Mouse (Mus musculus) CH12.LX (cell line): ENCODE results near the gene Rbm46. TPM values are rescaled to one million over a fixed set of nuclear protein-coding genes. Genes with fewer than 3 reads are reported as not detected.

Experiments
- DNase-seq: peaks from one replicate; pipeline ENCODE4 v3.0.0-alpha.2; 2013; ENCODE audit errors: extremely low read depth
- H3K27ac ChIP-seq: 2 replicates; pipeline ENCODE4 v1.5.1; 2012; ENCODE audit warnings: low read depth, mild to moderate bottlenecking, control low read depth, moderate library complexity; ENCODE audit not compliant: insufficient read depth
- H3K27me3 ChIP-seq: replicated peaks from 2 replicates; pipeline ENCODE3; 2012; ENCODE audit warnings: inconsistent platforms
- H3K36me3 ChIP-seq, 2 experiments: replicated peaks in 1 of 2; 2 replicates each; pipeline versions ENCODE3 to v1.6.1; 2012; ENCODE audit warnings: inconsistent platforms in 1 of 2, low read length in 1 of 2, mild to moderate bottlenecking in 1 of 2, mixed read lengths in 1 of 2, moderate library complexity in 1 of 2; ENCODE audit not compliant: control insufficient read depth in 1 of 2, insufficient read depth in 1 of 2
- H3K4me1 ChIP-seq, 2 experiments: 2 replicates each; pipeline ENCODE4 v1.6.1; 2012; ENCODE audit warnings: inconsistent platforms in 1 of 2, moderate library complexity in 1 of 2; ENCODE audit not compliant: insufficient read depth in 2 of 2, control insufficient read depth in 1 of 2
- H3K4me2 ChIP-seq: 2 replicates; pipeline ENCODE4 v1.6.1; 2012; ENCODE audit warnings: low read depth, mild to moderate bottlenecking, control low read depth; ENCODE audit not compliant: poor library complexity, insufficient read depth, severe bottlenecking
- H3K4me3 ChIP-seq, 3 experiments: fragments of 150-350 bp in 1 of 3; sonication (generic) in 1 of 3; replicated peaks in 1 of 3; 2 replicates each; pipeline versions ENCODE3 to v1.5.1; 2011 to 2012; ENCODE audit warnings: low read depth in 2 of 3, low read length in 2 of 3, mild to moderate bottlenecking in 2 of 3, moderate library complexity in 2 of 3, control low read depth in 1 of 3, improper control_type of control experiment in 1 of 3, inconsistent platforms in 1 of 3, mixed read lengths in 1 of 3; ENCODE audit not compliant: poor library complexity in 1 of 3
- H3K79me2 ChIP-seq: replicated peaks from 2 replicates; pipeline ENCODE4 v1.6.1; 2012; ENCODE audit warnings: mild to moderate bottlenecking, moderate library complexity; ENCODE audit not compliant: control insufficient read depth, poor library complexity, insufficient read depth, severe bottlenecking; ENCODE audit errors: extremely low read depth
- H3K9ac ChIP-seq: 2 replicates; pipeline ENCODE4 v1.6.1; 2012; ENCODE audit warnings: low read depth, mild to moderate bottlenecking, control low read depth, moderate library complexity; ENCODE audit not compliant: insufficient read depth
- H3K9me3 ChIP-seq: replicated peaks from 2 replicates; pipeline ENCODE3; 2012; ENCODE audit warnings: low read length, inconsistent platforms, mixed read lengths
- BHLHE40 ChIP-seq: IDR thresholded peaks from 2 replicates; pipeline ENCODE4 v1.6.1; 2011; ENCODE audit warnings: mild to moderate bottlenecking, low read depth, low read length, improper control_type of control experiment
- CHD2 ChIP-seq: IDR thresholded peaks from 2 replicates; pipeline ENCODE4 v1.6.1; 2011; ENCODE audit warnings: low read length, improper control_type of control experiment
- EP300 ChIP-seq: IDR thresholded peaks from 2 replicates; pipeline ENCODE4 v1.6.1; 2011; ENCODE audit warnings: low read length, improper control_type of control experiment
- IRF4 ChIP-seq: IDR thresholded peaks from 2 replicates; pipeline ENCODE4 v1.6.1; 2014; ENCODE audit warnings: low read depth, mild to moderate bottlenecking, inconsistent platforms, low read length, improper control_type of control experiment
- JUN ChIP-seq: IDR thresholded peaks from 2 replicates; pipeline ENCODE4 v1.6.1; 2011; ENCODE audit warnings: low read depth, mild to moderate bottlenecking, low read length, improper control_type of control experiment, moderate library complexity; ENCODE audit not compliant: insufficient read depth
- MXI1 ChIP-seq: IDR thresholded peaks from 2 replicates; pipeline ENCODE4 v1.6.1; 2011; ENCODE audit warnings: mild to moderate bottlenecking, low read depth, low read length, improper control_type of control experiment
- POLR2AphosphoS2 ChIP-seq: IDR thresholded peaks from 2 replicates; pipeline ENCODE4 v1.6.1; 2011; ENCODE audit warnings: low read depth, low read length, improper control_type of control experiment
- RAD21 ChIP-seq: IDR thresholded peaks from 2 replicates; pipeline ENCODE4 v1.6.1; 2011; ENCODE audit warnings: low read depth, mild to moderate bottlenecking, low read length, improper control_type of control experiment, moderate library complexity
- SIN3A ChIP-seq: IDR thresholded peaks from 2 replicates; pipeline ENCODE4 v1.6.1; 2012; ENCODE audit warnings: low read length, improper control_type of control experiment, inconsistent platforms
- TCF12 ChIP-seq: IDR thresholded peaks from 2 replicates; pipeline ENCODE4 v1.6.1; 2014; ENCODE audit warnings: low read depth, mild to moderate bottlenecking, inconsistent platforms, low read length, improper control_type of control experiment
- ZMIZ1 ChIP-seq: IDR thresholded peaks from 2 replicates; pipeline ENCODE4 v1.6.1; 2012; ENCODE audit warnings: low read depth, mild to moderate bottlenecking, inconsistent platforms, low read length, improper control_type of control experiment
- dilution Hi-C: fragments of 300-500 bp; cut with MboI; formaldehyde crosslinking; loops from 2 replicates; pipeline ENCODE4 v1.14.3; 2020; ENCODE audit warnings: low sequenced_read_pairs; ENCODE audit not compliant: extremely low pct_unique_long_range_greater_than_20kb, extremely low pct_ligation_motif_present
- in situ Hi-C: fragments of 300-500 bp; cut with MboI; formaldehyde crosslinking; loops from 3 replicates; pipeline ENCODE4 v1.14.3; 2019; ENCODE audit warnings: low sequenced_read_pairs, low pct_ligation_motif_present, low pct_unique_long_range_greater_than_20kb, mixed read lengths
- polyA plus RNA-seq: library from polyadenylated mRNA; unstranded; fragments of >175 nt; gene quantifications from 2 replicates; pipeline ENCODE4 v1.2.1, GENCODE M21; 2012; ENCODE audit warnings: low read depth; ENCODE audit not compliant: insufficient read length
- total RNA-seq, 2 experiments: library from RNA; depleted of rRNA; stranded (reverse); fragments of 300-350 nt in 1 of 2; fragments of >200 nt in 1 of 2; gene quantifications; 2 replicates each; pipeline ENCODE4 v1.2.3; 2012 to 2014

Rbm46 gene
- total and polyA plus RNA-seq, 3 experiments, result not detected

DNA sequence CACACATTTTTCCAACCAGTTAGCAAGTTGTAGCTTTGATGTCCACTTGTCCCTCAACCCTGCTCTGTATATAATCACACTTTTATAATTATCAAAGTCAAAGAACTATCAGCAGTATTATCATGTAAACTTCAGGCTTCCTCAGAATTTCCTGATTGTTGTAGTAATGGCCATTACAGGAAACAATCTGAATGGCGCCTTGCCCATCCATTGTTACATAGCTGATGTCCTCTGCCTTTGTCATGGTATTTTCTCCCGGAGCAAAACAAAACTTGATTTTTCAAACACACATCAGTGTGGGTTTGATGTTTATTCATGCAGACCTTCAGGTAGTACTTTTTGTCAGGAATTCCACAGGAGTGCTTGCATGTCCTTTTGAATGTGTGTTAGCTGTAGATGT lies 32.4 kb upstream of the Rbm46 start:
- no peaks in the 10 kb centered on the region for H3K36me3 ChIP-seq

DNA sequence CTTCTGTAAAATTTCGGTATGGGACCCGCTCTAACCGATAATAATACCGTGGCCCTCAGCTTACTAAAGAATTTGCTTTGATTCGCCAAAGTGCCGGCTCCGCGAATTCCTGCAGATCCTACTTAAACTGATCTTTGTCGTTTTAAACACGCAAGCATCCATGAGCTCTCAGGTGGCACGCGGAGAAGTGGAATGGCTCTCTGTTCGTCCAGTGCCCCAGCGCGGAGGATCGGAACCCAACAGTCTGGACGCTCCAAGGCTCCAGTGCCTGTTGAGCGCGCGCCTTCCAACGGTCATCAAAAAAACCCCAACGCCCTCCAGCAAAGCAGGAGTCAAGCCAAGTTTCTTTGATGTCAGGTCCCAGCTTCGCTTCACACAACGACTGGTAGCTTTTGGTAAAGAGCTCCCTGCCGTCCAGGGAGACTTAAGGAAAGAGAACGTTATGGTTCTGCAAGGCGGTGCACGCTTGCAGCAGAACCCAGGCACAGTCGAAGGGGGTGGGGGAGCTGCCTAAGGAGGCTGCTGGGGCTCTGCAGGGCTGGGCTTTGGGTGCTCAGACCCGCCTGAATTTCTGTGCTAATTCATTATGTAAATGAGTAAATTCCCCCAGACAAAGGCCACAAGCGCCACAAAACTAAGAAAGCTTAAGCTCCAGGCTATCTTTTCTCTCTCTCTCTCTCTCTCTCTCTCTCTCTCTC lies 28.1 kb upstream of the Rbm46 start:
- Histone ChIP-seq H3K36me3 (no peaks in the 10 kb centered on the region), H3K79me2 (no peaks in the 10 kb centered on the region), H3K27me3 (no peaks in the 10 kb centered on the region), H3K4me1 (no peaks in the 10 kb centered on the region), H3K4me3 (no peak overlapping the region), H3K9ac (no peak overlapping the region), H3K27ac (no peak overlapping the region), H3K4me2 (no peak overlapping the region), H3K9me3 (no peaks in the 10 kb centered on the region)
- DNase-seq, result no peak
- dilution Hi-C loops, result no loop called here
- no peak for TF ChIP-seq TCF12
- no peak for TF ChIP-seq CHD2
- TF ChIP-seq EP300, result no peak
- no peak for TF ChIP-seq RAD21
- in situ Hi-C loops, result no loop called here

More for the DNA sequence above, 32.4 kb upstream of the Rbm46 start:
- H3K79me2 ChIP-seq, result no peaks in the 10 kb centered on the region
- no peak overlapping the region for H3K4me3 ChIP-seq
- H3K27me3 ChIP-seq, result no peaks in the 10 kb centered on the region
- no peak for DNase-seq
- no peak overlapping the region for H3K9ac ChIP-seq
- no peaks in the 10 kb centered on the region for H3K9me3 ChIP-seq
- no peak overlapping the region for H3K4me2 ChIP-seq
- dilution Hi-C loops, result no loop called here
- no peaks in the 10 kb centered on the region for H3K4me1 ChIP-seq
- TF ChIP-seq POLR2AphosphoS2, result no peak
- no peak for TF ChIP-seq BHLHE40
- TF ChIP-seq JUN, result no peak
- in situ Hi-C loops, result no loop called here
- H3K27ac ChIP-seq, result no peak overlapping the region

DNA sequence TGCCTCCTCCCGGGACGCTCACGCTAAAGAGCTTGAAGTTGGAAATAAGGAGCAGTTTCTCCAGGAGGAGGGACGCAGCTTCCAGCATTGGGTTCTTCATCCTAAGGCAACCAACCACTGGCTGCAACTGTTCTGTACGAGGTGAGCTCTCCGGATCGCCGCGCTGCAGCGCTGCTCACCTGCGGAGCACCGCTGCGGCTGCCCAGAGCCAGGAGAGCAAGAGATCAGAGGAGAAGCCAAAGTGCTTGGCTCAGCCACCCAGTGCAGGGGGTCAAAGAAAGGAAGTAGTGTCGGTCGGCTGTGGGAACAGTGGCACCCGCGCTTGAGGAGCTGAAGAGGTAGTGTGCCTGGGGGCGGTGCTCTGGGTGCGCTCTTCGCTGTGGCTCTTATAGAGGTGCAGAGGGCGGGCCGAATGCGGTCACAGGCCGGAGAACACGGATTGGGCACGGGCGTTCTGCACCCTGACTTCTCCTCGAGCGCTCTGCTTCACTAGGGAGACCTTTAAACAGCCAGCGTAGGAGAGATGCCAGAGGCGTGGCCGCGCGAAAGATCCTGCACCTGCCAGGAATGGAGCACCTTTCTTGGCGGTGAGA lies 27.4 kb upstream of the Rbm46 start, which contains the start of gene Lrat:
Gene Lrat, minus strand, starts transcription at position 361 of the 593 bp plus-strand sequence.
- in situ Hi-C loops (no loop called here), dilution Hi-C loops (no loop called here)
- Histone ChIP-seq H3K79me2 (no peaks in the 10 kb centered on the region), H3K9ac (no peak within 1 kb of the TSS), H3K9me3 (no peaks in the 10 kb centered on the region), H3K27me3 (no peaks in the 10 kb centered on the region), H3K4me3 (no peak within 1 kb of the TSS), H3K27ac (no peak within 1 kb of the TSS), H3K4me1 (no peaks in the 10 kb centered on the region), H3K4me2 (no peak within 1 kb of the TSS), H3K36me3 (no peaks in the 10 kb centered on the region)
- no peak for TF ChIP-seq IRF4
- no peak for TF ChIP-seq JUN
- TF ChIP-seq MXI1, result no peak
- no peak for TF ChIP-seq SIN3A
- TF ChIP-seq TCF12, result no peak
- TF ChIP-seq ZMIZ1, result no peak
- DNase-seq, result no peak
